Mouse (Mus musculus): ENCODE results near the gene Arih1.

DNA sequence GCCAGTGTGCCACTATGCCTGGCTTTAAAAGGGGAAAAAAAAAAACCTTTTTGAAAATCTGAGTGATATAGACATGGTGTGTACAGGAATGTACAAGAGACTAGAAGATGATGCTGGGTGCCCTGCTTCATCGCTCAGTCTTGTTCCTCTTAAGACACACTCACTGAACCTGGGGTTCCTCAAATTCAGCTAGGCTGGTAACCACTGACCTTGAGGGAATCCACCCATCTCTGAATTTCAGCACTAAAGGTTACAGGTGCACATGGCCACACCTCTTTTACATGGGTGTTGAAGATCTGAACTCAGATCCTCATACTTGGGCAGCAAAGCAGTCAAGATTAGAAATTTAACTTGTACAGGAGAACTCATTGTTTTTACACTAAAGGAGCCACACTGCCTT lies 79.1 kb downstream of the Arih1 start:
- TF ChIP-seq POLR2A (IDR thresholded peaks at IDR 0.05; ENCODE audit: insufficient read length, low read depth) (no peak), POLR2AphosphoS2 (IDR thresholded peaks at IDR 0.05; ENCODE audit: insufficient read length, low read depth) (no peak), MYOG (IDR thresholded peaks at IDR 0.05; ENCODE audit: control insufficient read depth in 1 of 3, insufficient read depth in 1 of 3, insufficient read length in 2 of 3, low read depth in 2 of 3) (no peak), TCF3 (IDR thresholded peaks at IDR 0.05; ENCODE audit: insufficient read length, low read depth) (no peak), MAX (IDR thresholded peaks at IDR 0.05; ENCODE audit: low read depth) (no peak), TCF12 (IDR thresholded peaks at IDR 0.05; ENCODE audit: insufficient read depth, poor library complexity, severe bottlenecking) (no peak), MYOD1 (IDR thresholded peaks at IDR 0.05; ENCODE audit: control insufficient read depth in 1 of 3, insufficient read length in 2 of 3, low read depth in 2 of 3) (no peak), CEBPB (IDR thresholded peaks at IDR 0.05; ENCODE audit: insufficient read depth, poor library complexity, severe bottlenecking) (no peak), E2F4 (IDR thresholded peaks at IDR 0.05; ENCODE audit: insufficient read depth) (no peak)

Data from myocyte (in vitro differentiated cells).